Mouse (Mus musculus) granulocyte monocyte progenitor cell, adult 5-6 weeks (primary cell): ENCODE data around the gene Psmc3ip. TPM values are rescaled to one million over a fixed set of nuclear protein-coding genes. Genes with fewer than 3 reads are reported as not detected.

ENCODE experiments used
- ATAC-seq: replicated peaks from 2 replicates; pipeline ENCODE4 v1.8.0; 2016; ENCODE audit warnings: mild to moderate bottlenecking, moderate TSS enrichment, inconsistent platforms; ENCODE audit not compliant: poor library complexity, severe bottlenecking
- total RNA-seq, 2 experiments: library from RNA; stranded (forward) in 1 of 2; stranded (reverse) in 1 of 2; fragments of 200-712, 200-1000 nt in 1 of 2; fragments of >200 nt in 1 of 2; fragmentation: Nextera tagmentation in 1 of 2; gene quantifications; 2 replicates each; pipeline ENCODE4 v1.2.3; 2014 to 2017

The Psmc3ip gene
- total RNA-seq, 2 experiments from 2014 or later: 42.9 to 62.8 TPM

GRCm38 (mm10) chr11:101058726-101059125, 36.5 kb downstream of the Psmc3ip start:
- ATAC-seq: no peak

GRCm38 (mm10) chr11:101057860-101058259, 37.4 kb downstream of the Psmc3ip start:
- ATAC-seq: peak; percentile 56

- ATAC-seq: no peak
Observed at GRCm38 (mm10) chr11:101056885-101057284, 38.4 kb downstream of the Psmc3ip start.

DNA sequence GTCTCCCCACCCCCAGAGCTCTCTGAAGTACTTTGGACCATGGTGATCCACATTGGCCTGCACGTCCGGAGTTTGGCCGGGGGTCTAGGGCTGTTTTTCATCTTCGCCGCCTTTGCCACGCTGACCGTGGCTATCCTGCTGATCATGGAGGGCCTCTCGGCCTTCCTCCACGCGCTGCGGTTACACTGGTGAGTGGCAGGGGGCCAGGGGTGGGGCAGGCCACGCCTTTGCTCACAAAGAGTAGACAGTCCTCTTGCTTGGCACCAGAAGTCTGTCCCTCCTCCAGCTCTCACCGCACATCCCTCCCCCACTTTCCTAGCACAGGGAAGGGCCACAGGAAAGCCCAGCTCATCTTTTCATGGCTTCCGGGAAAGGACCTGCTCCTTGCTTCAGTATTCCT, 39.8 kb downstream of the Psmc3ip start:
- no peak for ATAC-seq

- no peak for ATAC-seq
Observed at GRCm38 (mm10) chr11:101053974-101054373, 41.3 kb downstream of the Psmc3ip start.

DNA sequence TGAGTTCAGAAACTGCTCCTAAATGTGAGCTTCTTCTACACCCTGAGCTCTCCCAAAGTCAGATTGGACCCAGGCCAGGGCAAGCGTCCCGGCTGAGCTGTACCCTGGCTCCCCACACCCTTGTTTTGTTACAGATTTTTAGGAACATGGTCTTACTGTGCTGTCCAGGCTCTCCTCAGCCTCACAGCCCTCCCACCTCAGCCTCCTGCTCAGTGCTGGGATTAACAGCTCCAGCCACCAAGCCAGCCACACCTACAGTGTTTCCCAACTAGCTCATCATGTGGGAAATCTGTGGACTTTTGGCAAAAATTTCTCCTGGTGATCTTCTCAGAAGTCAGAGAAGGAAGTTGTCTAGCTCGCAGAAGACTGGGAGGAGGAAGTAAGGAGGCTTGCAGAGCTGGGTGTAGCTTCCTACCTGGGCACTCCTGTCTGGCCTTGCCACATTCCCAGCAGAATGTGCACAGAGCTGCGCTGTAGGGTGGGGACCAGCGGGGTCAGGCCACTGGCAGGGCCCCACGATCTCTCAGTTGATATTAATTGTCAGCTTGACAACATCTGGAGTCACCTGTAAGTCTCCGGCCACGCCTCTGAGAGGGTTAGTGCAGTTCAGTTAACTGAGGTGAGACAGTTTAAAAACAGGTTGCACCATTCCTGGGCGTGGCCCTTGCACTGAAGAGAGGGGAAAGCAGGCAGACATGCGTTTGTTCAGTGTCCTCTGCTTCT, 42.3 kb downstream of the Psmc3ip start:
- ATAC-seq: peak; percentile 21; the same call in 1 of the 2 replicates

GRCm38 (mm10) chr11:101051617-101052016, 43.6 kb downstream of the Psmc3ip start:
- no peak for ATAC-seq

GRCm38 (mm10) chr11:101051051-101051493, 44.2 kb downstream of the Psmc3ip start:
- no peak for ATAC-seq

- ATAC-seq: no peak
Observed at GRCm38 (mm10) chr11:101050359-101050758, 44.9 kb downstream of the Psmc3ip start.

DNA sequence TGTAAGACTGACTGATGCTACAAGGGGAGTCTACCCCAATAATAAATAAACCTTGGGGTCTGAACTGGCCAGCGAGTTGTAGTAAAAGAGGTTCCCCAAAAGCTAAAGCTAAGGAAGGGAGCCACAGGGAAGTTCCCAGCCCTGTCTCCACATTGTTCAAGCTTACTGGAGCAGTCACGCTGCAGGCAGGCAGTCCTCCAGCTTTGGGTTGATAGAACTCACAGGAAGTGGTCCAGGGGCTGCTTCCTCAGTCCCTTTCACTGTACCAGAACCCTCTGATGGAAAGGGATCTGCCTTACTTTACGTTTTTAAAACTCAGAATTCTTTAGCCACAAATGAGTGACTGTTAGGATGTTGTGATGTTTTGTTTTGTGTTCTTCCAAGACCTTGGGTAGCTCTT, 47.7 kb downstream of the Psmc3ip start:
- 0 out of 2 replicates have a peak, but pooled peaks have one; percentile 25 for ATAC-seq

DNA sequence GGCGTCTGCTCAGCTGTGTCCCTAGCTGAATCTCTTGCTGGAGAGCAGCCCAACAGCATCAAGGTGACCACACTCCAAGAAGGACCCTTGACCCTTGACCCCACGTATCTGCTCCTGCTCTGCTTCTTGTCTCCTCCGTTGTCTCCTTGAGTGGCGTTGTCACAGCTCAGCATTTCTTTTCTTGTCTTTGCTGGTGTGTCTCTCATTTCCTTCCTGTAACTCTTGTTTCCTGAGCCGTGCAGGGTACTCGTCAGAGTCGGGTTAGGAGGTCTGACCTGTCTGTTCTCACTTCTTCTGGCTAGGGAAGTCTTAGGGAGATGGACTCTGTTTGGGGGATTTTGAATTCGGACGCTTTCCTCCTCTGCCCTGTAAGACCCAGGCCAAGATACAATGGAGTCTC, 48.8 kb downstream of the Psmc3ip start:
- ATAC-seq: no peak

- no peak for ATAC-seq
Observed at GRCm38 (mm10) chr11:101045826-101046225, 49.4 kb downstream of the Psmc3ip start.

Other genes with a start within 250 kb of the Psmc3ip start
- gene Stat5b, start 244.7 kb downstream of the Psmc3ip start, total RNA-seq (2014; fragmentation: Nextera tagmentation): 35.5 and 40.5 TPM in 2 replicates
- 36.8 and 37.1 TPM in 2 replicates for gene Stat5b, start 244.7 kb downstream of the Psmc3ip start, total RNA-seq (2017)
- gene Stat5a, start 236.1 kb downstream of the Psmc3ip start, total RNA-seq (2014; fragmentation: Nextera tagmentation): 33.7 and 36.6 TPM in 2 replicates
- gene Stat5a, start 236.1 kb downstream of the Psmc3ip start, total RNA-seq (2017): 28.9 and 29.0 TPM in 2 replicates
- gene Stat3, start 155.9 kb downstream of the Psmc3ip start, total RNA-seq (2014; fragmentation: Nextera tagmentation): 51.6 and 54.7 TPM in 2 replicates
- gene Stat3, start 155.9 kb downstream of the Psmc3ip start, total RNA-seq (2017): 52.1 and 80.7 TPM in 2 replicates
- gene Cavin1, start 124.5 kb downstream of the Psmc3ip start, total RNA-seq (2014; fragmentation: Nextera tagmentation): 1.1 and 1.5 TPM in 2 replicates
- 0.93 and 1.6 TPM in 2 replicates for gene Cavin1, start 124.5 kb downstream of the Psmc3ip start, total RNA-seq (2017)
- gene Atp6v0a1, start 86.0 kb downstream of the Psmc3ip start, total RNA-seq (2014; fragmentation: Nextera tagmentation): 42.7 and 66.2 TPM in 2 replicates
- gene Atp6v0a1, start 86.0 kb downstream of the Psmc3ip start, total RNA-seq (2017): 16.8 and 17.9 TPM in 2 replicates
- 9.3 and 15.7 TPM in 2 replicates for gene Naglu, start 25.4 kb downstream of the Psmc3ip start, total RNA-seq (2014; fragmentation: Nextera tagmentation)
- gene Naglu, start 25.4 kb downstream of the Psmc3ip start, total RNA-seq (2017): 12.7 and 13.7 TPM in 2 replicates
- 1.5 and 12.9 TPM in 2 replicates for gene Hsd17b1, start 17.0 kb downstream of the Psmc3ip start, total RNA-seq (2014; fragmentation: Nextera tagmentation)
- gene Hsd17b1, start 17.0 kb downstream of the Psmc3ip start, total RNA-seq (2017): 7.4 and 8.2 TPM in 2 replicates
- gene Coasy, start 12.9 kb downstream of the Psmc3ip start, total RNA-seq (2014; fragmentation: Nextera tagmentation): 26.8 and 35.8 TPM in 2 replicates
- 30.5 and 32.2 TPM in 2 replicates for gene Coasy, start 12.9 kb downstream of the Psmc3ip start, total RNA-seq (2017)
- gene Mlx, start 8.2 kb downstream of the Psmc3ip start, total RNA-seq (2014; fragmentation: Nextera tagmentation): 76.1 and 81.6 TPM in 2 replicates
- 68.2 and 82.4 TPM in 2 replicates for gene Mlx, start 8.2 kb downstream of the Psmc3ip start, total RNA-seq (2017)
- 12.3 and 15.7 TPM in 2 replicates for gene Retreg3, start 24.5 kb upstream of the Psmc3ip start, total RNA-seq (2014; fragmentation: Nextera tagmentation)
- gene Retreg3, start 24.5 kb upstream of the Psmc3ip start, total RNA-seq (2017): 20.0 and 27.4 TPM in 2 replicates
- gene Tubg1, start 24.5 kb upstream of the Psmc3ip start, total RNA-seq (2014; fragmentation: Nextera tagmentation): 27.6 and 53.4 TPM in 2 replicates
- gene Tubg1, start 24.5 kb upstream of the Psmc3ip start, total RNA-seq (2017): 25.8 and 43.7 TPM in 2 replicates
- not detected in 2 replicates for gene Tubg2, start 60.5 kb upstream of the Psmc3ip start, total RNA-seq (2014; fragmentation: Nextera tagmentation)
- not detected in 2 replicates for gene Tubg2, start 60.5 kb upstream of the Psmc3ip start, total RNA-seq (2017)
- gene Cntnap1, start 75.1 kb upstream of the Psmc3ip start, total RNA-seq (2014; fragmentation: Nextera tagmentation): 0.41 and 0.83 TPM in 2 replicates
- 0.36 and 0.65 TPM in 2 replicates for gene Cntnap1, start 75.1 kb upstream of the Psmc3ip start, total RNA-seq (2017)
- gene Plekhh3, start 75.9 kb upstream of the Psmc3ip start, total RNA-seq (2014; fragmentation: Nextera tagmentation): 1.4 TPM in 1 of 2 replicates, not detected in the other
- gene Plekhh3, start 75.9 kb upstream of the Psmc3ip start, total RNA-seq (2017): 0.47 TPM in 1 of 2 replicates, not detected in the other
- gene Ccr10, start 80.0 kb upstream of the Psmc3ip start, total RNA-seq (2014; fragmentation: Nextera tagmentation): not detected in 2 replicates
- gene Ccr10, start 80.0 kb upstream of the Psmc3ip start, total RNA-seq (2017): 0.09 TPM in 1 of 2 replicates, not detected in the other
- 15.2 and 31.0 TPM in 2 replicates for gene Ezh1, start 131.0 kb upstream of the Psmc3ip start, total RNA-seq (2014; fragmentation: Nextera tagmentation)
- gene Ezh1, start 131.0 kb upstream of the Psmc3ip start, total RNA-seq (2017): 13.6 and 17.7 TPM in 2 replicates
- not detected in 2 replicates for gene Ramp2, start 150.6 kb upstream of the Psmc3ip start, total RNA-seq (2014; fragmentation: Nextera tagmentation)
- 0.98 and 1.4 TPM in 2 replicates for gene Ramp2, start 150.6 kb upstream of the Psmc3ip start, total RNA-seq (2017)
- 176 and 203 TPM in 2 replicates for gene Vps25, start 158.3 kb upstream of the Psmc3ip start, total RNA-seq (2014; fragmentation: Nextera tagmentation)
- gene Vps25, start 158.3 kb upstream of the Psmc3ip start, total RNA-seq (2017): 76.7 and 80.4 TPM in 2 replicates
- not detected in 2 replicates for gene Wnk4, start 165.1 kb upstream of the Psmc3ip start, total RNA-seq (2014; fragmentation: Nextera tagmentation)
- gene Wnk4, start 165.1 kb upstream of the Psmc3ip start, total RNA-seq (2017): 2.6 TPM in 1 of 2 replicates, not detected in the other
- gene Cntd1, start 183.6 kb upstream of the Psmc3ip start, total RNA-seq (2014; fragmentation: Nextera tagmentation): not detected in 2 replicates
- gene Cntd1, start 183.6 kb upstream of the Psmc3ip start, total RNA-seq (2017): 0.72 and 3.3 TPM in 2 replicates
- gene Coa3, start 183.7 kb upstream of the Psmc3ip start, total RNA-seq (2014; fragmentation: Nextera tagmentation): 53.2 and 61.3 TPM in 2 replicates
- gene Coa3, start 183.7 kb upstream of the Psmc3ip start, total RNA-seq (2017): 32.3 and 35.5 TPM in 2 replicates
- gene Becn1, start 206.8 kb upstream of the Psmc3ip start, total RNA-seq (2014; fragmentation: Nextera tagmentation): 58.4 and 81.1 TPM in 2 replicates
- 177 and 214 TPM in 2 replicates for gene Becn1, start 206.8 kb upstream of the Psmc3ip start, total RNA-seq (2017)
- gene Psme3, start 220.8 kb upstream of the Psmc3ip start, total RNA-seq (2014; fragmentation: Nextera tagmentation): 163 and 205 TPM in 2 replicates
- gene Psme3, start 220.8 kb upstream of the Psmc3ip start, total RNA-seq (2017): 121 and 138 TPM in 2 replicates
- 2.8 and 3.7 TPM in 2 replicates for gene Aoc2, start 229.6 kb upstream of the Psmc3ip start, total RNA-seq (2014; fragmentation: Nextera tagmentation)
- 1.8 and 2.0 TPM in 2 replicates for gene Aoc2, start 229.6 kb upstream of the Psmc3ip start, total RNA-seq (2017)
- gene Aoc3, start 235.2 kb upstream of the Psmc3ip start, total RNA-seq (2014; fragmentation: Nextera tagmentation): not detected in 2 replicates
- gene Aoc3, start 235.2 kb upstream of the Psmc3ip start, total RNA-seq (2017): not detected in 2 replicates